Mouse (Mus musculus) liver, adult 2 months (tissue): ENCODE measurements around the gene Trp53.

Source experiments
- CTCF ChIP-seq: fragments of 200-500 bp; IDR thresholded peaks from 2 replicates; pipeline ENCODE4 v1.5.1; 2011; ENCODE audit warnings: low read depth, low read length, control low read depth
- POLR2A ChIP-seq: fragments of 200-500 bp; IDR thresholded peaks from 2 replicates; pipeline ENCODE4 v1.6.1; 2011; ENCODE audit warnings: low read length, control low read depth; ENCODE audit not compliant: insufficient read depth; ENCODE audit errors: extremely low read depth

DNA sequence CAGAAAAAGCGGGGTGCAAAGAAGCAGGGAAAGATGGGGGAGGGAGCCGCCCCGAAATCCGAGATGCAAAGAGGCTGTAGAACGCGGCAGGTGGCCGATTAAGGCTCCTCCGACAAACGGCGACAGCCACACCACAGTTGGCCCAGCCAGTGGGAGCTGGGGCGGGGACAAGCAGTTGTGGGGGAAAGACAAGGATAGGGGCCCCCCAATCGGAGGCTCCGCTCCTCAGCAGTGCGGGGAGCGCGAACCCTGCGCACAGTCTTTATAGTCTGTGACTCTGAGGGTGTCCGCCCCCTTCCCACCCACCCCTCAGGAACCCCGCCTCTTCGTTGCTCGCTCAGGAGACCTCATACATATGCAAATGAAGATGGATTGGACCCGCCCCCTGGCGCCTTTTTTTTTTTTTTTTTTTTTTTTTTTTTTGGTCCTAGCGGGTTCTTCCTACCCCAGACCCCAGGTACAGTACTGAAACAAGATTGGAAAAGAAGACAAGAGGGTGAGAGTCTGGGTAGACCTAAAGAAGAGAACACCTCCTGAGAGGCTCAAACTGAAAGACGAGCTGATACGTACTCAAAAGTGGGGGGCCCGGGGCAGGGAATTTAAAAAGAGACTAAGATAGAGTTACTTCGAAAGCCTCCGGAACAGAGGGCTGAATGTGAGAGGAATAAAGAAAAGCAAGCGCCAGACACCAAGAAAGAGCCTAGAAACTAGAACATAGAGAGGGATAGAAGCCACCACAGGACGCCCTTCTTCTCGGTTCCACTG is 25.7 kb downstream of the Trp53 start, which contains the start of gene Atp1b2:
- TF ChIP-seq CTCF: no peak
- TF ChIP-seq POLR2A: 0 out of 2 replicates have a peak, but pooled peaks have one; percentile 20
